Mouse (Mus musculus): ENCODE data around the gene Slc30a2. TPM values are rescaled to one million over a fixed set of nuclear protein-coding genes. Genes with fewer than 3 reads are reported as not detected.

The Slc30a2 gene
- polyA plus RNA-seq, 1 experiment, result 0.20 TPM

DNA sequence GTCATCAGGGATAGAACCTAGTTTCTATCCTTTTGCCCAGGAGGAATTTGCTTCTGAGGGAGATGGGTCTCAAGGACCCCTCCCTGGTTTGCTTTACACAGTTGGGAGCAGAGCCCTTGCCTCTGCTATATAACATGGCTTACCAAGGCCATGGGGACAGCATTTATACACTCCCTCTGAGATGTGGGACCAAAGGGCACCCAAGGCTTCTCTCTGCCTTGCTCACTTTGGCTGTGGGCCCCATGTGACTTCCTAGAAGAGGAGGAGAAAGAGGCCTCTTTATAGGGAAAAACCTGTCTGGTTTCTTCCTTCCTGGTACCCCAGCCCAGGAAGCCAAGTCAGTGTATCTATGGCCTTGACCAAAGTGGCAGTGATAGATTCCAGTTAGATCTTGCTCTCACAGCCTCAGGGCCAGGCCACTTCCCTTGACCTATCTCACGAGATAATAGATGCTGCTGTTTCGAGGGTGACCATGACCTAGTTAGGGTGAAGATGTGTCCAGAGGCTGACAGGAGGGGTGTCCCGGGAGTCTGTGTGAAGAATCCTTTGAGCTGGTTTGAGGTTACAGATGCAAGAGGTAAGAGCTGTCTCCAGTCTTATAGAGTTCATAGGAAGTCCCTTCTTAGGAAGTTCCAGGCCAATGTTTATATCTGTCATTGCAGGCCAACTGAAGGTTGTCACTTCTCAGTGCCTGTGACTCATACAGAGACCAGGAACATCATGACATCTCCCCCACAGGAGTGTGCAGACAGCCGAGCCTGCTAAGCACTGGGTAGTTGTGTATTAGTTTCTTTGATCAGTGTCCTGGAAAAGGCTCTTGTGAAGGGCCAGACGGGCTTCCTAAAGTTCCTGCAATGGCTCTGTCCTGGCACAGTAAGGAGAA is 10.8 kb downstream of the Slc30a2 start:
- no peak for TF ChIP-seq POLR2A (IDR thresholded peaks at IDR 0.05; ENCODE audit: borderline replicate concordance, insufficient read depth, low read length)
- no peak for TF ChIP-seq CTCF (IDR thresholded peaks at IDR 0.05; ENCODE audit: borderline replicate concordance, insufficient read depth, low read depth, low read length)

DNA sequence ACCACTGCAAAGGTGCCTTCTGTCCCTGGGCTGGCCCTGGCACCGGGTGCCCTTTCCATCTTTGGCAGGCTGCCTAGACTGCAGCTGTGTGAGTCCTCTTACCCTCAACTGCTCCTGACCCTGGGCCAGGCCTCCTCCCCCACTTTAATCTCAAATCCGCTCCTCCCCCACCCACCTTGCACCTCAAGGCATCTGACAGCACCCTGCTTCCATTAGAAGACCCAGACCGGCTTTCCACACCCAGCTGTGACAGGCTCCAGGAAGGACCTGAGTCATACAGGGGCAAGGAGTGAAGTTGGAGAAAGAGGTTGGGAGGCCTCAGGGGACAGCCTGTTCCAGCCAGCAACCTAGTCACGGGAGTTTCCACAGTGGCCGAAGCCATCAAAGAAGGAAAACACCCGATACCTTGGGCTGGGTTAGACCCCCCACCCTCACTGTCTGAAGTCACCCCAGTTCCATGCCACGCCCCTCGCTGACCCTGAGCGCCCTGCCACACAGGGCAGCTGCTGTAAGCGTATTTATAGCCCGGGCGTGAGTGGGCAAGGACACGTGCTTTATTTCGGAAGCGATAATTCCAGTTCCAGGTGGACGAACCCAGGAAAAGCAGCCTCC is 13.0 kb downstream of the Slc30a2 start:
- no peak for DNase-seq
- no peak overlapping the region for H3K27ac ChIP-seq (ENCODE audit: insufficient read depth, low read length)
- peaks cover 7% of the 10 kb centered on the region; the same call in 1 of the 2 replicates for H3K4me1 ChIP-seq (ENCODE audit: control insufficient read depth, insufficient read depth, low read length)
- WGBS, result 21% methylated on average over 16 of the region's 16 CpGs
- H3K4me3 ChIP-seq (replicated peaks; ENCODE audit: insufficient read depth, low read depth, low read length), result no peak overlapping the region
- TF ChIP-seq POLR2A (IDR thresholded peaks at IDR 0.05; ENCODE audit: borderline replicate concordance, insufficient read depth, low read length) (no peak), CTCF (IDR thresholded peaks at IDR 0.05; ENCODE audit: borderline replicate concordance, insufficient read depth, low read depth, low read length) (no peak)
- H3K27me3 ChIP-seq (ENCODE audit: control insufficient read depth, insufficient read depth, low read length), result no peaks in the 10 kb centered on the region

More for the DNA sequence above, 10.8 kb downstream of the Slc30a2 start:
- Histone ChIP-seq H3K27me3 (ENCODE audit: control insufficient read depth, insufficient read depth, low read length) (no peaks in the 10 kb centered on the region), H3K4me1 (ENCODE audit: control insufficient read depth, insufficient read depth, low read length) (peaks cover 7% of the 10 kb centered on the region; the same call in 1 of the 2 replicates), H3K27ac (ENCODE audit: insufficient read depth, low read length) (no peak overlapping the region), H3K4me3 (replicated peaks; ENCODE audit: insufficient read depth, low read depth, low read length) (no peak overlapping the region)
- WGBS, result 85% methylated on average over 5 of the region's 5 CpGs
- no peak for DNase-seq

DNA sequence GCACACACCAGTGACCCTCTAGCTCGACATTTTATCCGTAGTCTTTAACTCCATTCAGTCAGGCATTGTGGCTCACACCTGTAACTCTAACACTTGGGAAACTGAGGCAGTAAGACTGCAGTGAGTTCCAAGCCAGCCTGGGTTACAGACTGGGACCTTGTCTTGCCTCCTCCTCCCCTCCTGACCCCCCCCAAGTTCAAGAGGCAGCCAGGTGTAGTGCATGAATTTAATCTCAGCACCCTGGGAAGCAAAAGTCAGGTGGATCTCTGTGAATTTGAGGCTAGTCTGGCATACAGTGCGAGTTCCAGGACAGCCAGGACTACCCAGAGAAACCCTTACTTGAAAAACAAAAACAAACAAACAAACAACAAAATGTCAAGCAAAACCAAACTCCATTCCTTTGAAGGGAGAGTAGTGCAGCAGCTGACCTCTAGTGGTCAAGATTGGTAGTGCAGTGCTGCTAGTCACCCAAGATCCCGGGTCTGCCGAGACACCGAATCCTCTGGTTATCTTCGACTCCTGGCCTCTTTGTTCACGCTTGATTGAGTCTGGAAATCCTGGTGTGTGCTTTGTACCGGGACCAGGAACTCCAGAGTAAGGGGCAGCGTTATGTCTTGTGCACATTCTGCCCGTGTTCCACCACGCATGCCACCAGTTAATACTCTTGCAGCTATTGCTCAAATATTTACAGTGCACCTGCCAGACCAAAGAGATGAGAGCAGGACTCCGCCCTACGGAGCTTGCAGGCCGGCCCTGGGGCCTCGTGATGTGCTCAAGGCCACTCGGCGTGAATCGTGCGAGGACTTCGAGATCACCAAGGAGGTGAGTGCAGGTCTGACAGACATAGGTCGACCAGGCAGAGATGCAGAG is 13.8 kb downstream of the Slc30a2 start:
- H3K27ac ChIP-seq (ENCODE audit: insufficient read depth, low read length), result no peak overlapping the region
- H3K27me3 ChIP-seq (ENCODE audit: control insufficient read depth, insufficient read depth, low read length), result no peaks in the 10 kb centered on the region
- DNase-seq, result peak; percentile 70 to 81
- peaks cover 7% of the 10 kb centered on the region; the same call in 1 of the 2 replicates for H3K4me1 ChIP-seq (ENCODE audit: control insufficient read depth, insufficient read depth, low read length)
- TF ChIP-seq POLR2A (IDR thresholded peaks at IDR 0.05; ENCODE audit: borderline replicate concordance, insufficient read depth, low read length) (no peak), CTCF (IDR thresholded peaks at IDR 0.05; ENCODE audit: borderline replicate concordance, insufficient read depth, low read depth, low read length) (peak; percentile 93)
- WGBS, result 13% methylated on average over 22 of the region's 22 CpGs
- peak overlapping the region; percentile 43 for H3K4me3 ChIP-seq (replicated peaks; ENCODE audit: insufficient read depth, low read depth, low read length)

DNA sequence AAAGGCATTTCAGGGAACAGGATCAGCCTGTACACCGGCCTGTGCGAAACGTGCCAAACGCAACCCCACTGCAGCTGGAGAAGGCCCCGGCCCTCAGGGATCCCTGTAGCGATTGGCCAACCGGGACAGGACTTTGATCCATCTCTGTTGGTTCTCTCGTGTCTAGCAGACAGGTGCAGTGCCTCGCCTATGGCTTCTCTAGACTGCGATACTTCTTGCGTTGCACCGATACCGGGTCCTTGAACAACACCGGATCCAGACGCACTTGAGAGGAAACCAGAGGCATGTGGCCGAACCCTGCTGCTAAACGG is 14.4 kb downstream of the Slc30a2 start:
- no peaks in the 10 kb centered on the region for H3K27me3 ChIP-seq (ENCODE audit: control insufficient read depth, insufficient read depth, low read length)
- peaks cover 7% of the 10 kb centered on the region; the same call in 1 of the 2 replicates for H3K4me1 ChIP-seq (ENCODE audit: control insufficient read depth, insufficient read depth, low read length)
- H3K4me3 ChIP-seq (replicated peaks; ENCODE audit: insufficient read depth, low read depth, low read length), result peak overlapping the region; percentile 43
- no peak for DNase-seq
- H3K27ac ChIP-seq (ENCODE audit: insufficient read depth, low read length), result no peak overlapping the region
- WGBS, result 45% methylated on average over 17 of the region's 17 CpGs
- no peak for TF ChIP-seq CTCF (IDR thresholded peaks at IDR 0.05; ENCODE audit: borderline replicate concordance, insufficient read depth, low read depth, low read length)
- no peak for TF ChIP-seq POLR2A (IDR thresholded peaks at IDR 0.05; ENCODE audit: borderline replicate concordance, insufficient read depth, low read length)

- H3K4me1 ChIP-seq (ENCODE audit: control insufficient read depth, insufficient read depth, low read length), result peaks cover 7% of the 10 kb centered on the region; the same call in 1 of the 2 replicates
- H3K27ac ChIP-seq (ENCODE audit: insufficient read depth, low read length), result no peak overlapping the region
- DNase-seq, result no peak
- H3K27me3 ChIP-seq (ENCODE audit: control insufficient read depth, insufficient read depth, low read length), result no peaks in the 10 kb centered on the region
- TF ChIP-seq POLR2A (IDR thresholded peaks at IDR 0.05; ENCODE audit: borderline replicate concordance, insufficient read depth, low read length) (no peak), CTCF (IDR thresholded peaks at IDR 0.05; ENCODE audit: borderline replicate concordance, insufficient read depth, low read depth, low read length) (no peak)
- H3K4me3 ChIP-seq (replicated peaks; ENCODE audit: insufficient read depth, low read depth, low read length), result no peak overlapping the region
- 92% methylated on average over 6 of the region's 6 CpGs for WGBS
Measured at GRCm38 (mm10) chr4:134359649-134360048, 16.7 kb downstream of the Slc30a2 start.

GRCm38 (mm10) chr4:134361215-134361614 is 18.2 kb downstream of the Slc30a2 start:
- DNase-seq, result no peak
- Histone ChIP-seq H3K27ac (ENCODE audit: insufficient read depth, low read length) (no peak overlapping the region), H3K4me1 (ENCODE audit: control insufficient read depth, insufficient read depth, low read length) (peaks cover 7% of the 10 kb centered on the region; the same call in 1 of the 2 replicates), H3K4me3 (replicated peaks; ENCODE audit: insufficient read depth, low read depth, low read length) (no peak overlapping the region), H3K27me3 (ENCODE audit: control insufficient read depth, insufficient read depth, low read length) (no peaks in the 10 kb centered on the region)
- TF ChIP-seq POLR2A (IDR thresholded peaks at IDR 0.05; ENCODE audit: borderline replicate concordance, insufficient read depth, low read length), result no peak
- TF ChIP-seq CTCF (IDR thresholded peaks at IDR 0.05; ENCODE audit: borderline replicate concordance, insufficient read depth, low read depth, low read length), result no peak
- 70% methylated on average over 5 of the region's 5 CpGs for WGBS

GRCm38 (mm10) chr4:134362124-134362523 is 19.1 kb downstream of the Slc30a2 start:
- no peak for DNase-seq
- Histone ChIP-seq H3K4me1 (ENCODE audit: control insufficient read depth, insufficient read depth, low read length) (peaks cover 5% of the 10 kb centered on the region; the same call in 1 of the 2 replicates), H3K27me3 (ENCODE audit: control insufficient read depth, insufficient read depth, low read length) (no peaks in the 10 kb centered on the region), H3K4me3 (replicated peaks; ENCODE audit: insufficient read depth, low read depth, low read length) (no peak overlapping the region), H3K27ac (ENCODE audit: insufficient read depth, low read length) (no peak overlapping the region)
- WGBS, result 34% methylated on average over 9 of the region's 9 CpGs
- TF ChIP-seq CTCF (IDR thresholded peaks at IDR 0.05; ENCODE audit: borderline replicate concordance, insufficient read depth, low read depth, low read length) (no peak), POLR2A (IDR thresholded peaks at IDR 0.05; ENCODE audit: borderline replicate concordance, insufficient read depth, low read length) (no peak)

All from cerebellum, adult 2 months (tissue).